Mouse (Mus musculus) midbrain, embryonic 13.5 days (tissue): ENCODE data around the gene Rad52. TPM values are rescaled to one million over a fixed set of nuclear protein-coding genes. Genes with fewer than 3 reads are reported as not detected.

Experiments used
- ATAC-seq: fragments of 200-750 bp; cut with Nextera tagmentation; 2 replicates; pipeline ENCODE4 v1.8.0; 2017; ENCODE audit warnings: mild to moderate bottlenecking, moderate TSS enrichment, moderate library complexity
- H3K27ac ChIP-seq: fragments of 300-500 bp; sonication (generic); 2 replicates; pipeline ENCODE4 v1.5.1; 2015; ENCODE audit warnings: inconsistent platforms, mild to moderate bottlenecking, moderate library complexity
- H3K27me3 ChIP-seq: fragments of 300-500 bp; sonication (generic); 2 replicates; pipeline ENCODE4 v1.6.1; 2015; ENCODE audit warnings: mild to moderate bottlenecking, inconsistent platforms
- H3K36me3 ChIP-seq: fragments of 300-500 bp; sonication (generic); 2 replicates; pipeline ENCODE4 v1.6.1; 2015; ENCODE audit warnings: mild to moderate bottlenecking, inconsistent platforms
- H3K4me1 ChIP-seq: fragments of 300-500 bp; sonication (generic); replicated peaks from 2 replicates; pipeline ENCODE4 v1.6.1; 2015; ENCODE audit warnings: inconsistent platforms
- H3K4me2 ChIP-seq: fragments of 300-500 bp; sonication (generic); replicated peaks from 2 replicates; pipeline ENCODE4 v1.6.1; 2015; ENCODE audit warnings: moderate library complexity, mild to moderate bottlenecking, inconsistent platforms
- H3K4me3 ChIP-seq: fragments of 300-500 bp; sonication (generic); replicated peaks from 2 replicates; pipeline ENCODE4 v1.5.1; 2015; ENCODE audit warnings: mild to moderate bottlenecking, inconsistent platforms
- H3K9ac ChIP-seq: fragments of 300-500 bp; sonication (generic); replicated peaks from 2 replicates; pipeline ENCODE4 v1.6.1; 2015; ENCODE audit warnings: mild to moderate bottlenecking, inconsistent platforms
- H3K9me3 ChIP-seq: fragments of 300-500 bp; sonication (generic); 2 replicates; pipeline ENCODE4 v1.6.1; 2016; ENCODE audit warnings: mild to moderate bottlenecking, inconsistent platforms
- WGBS: fragments of 180-500 bp; shearing (Covaris S2); methylation state at CpG from one replicate; pipeline ENCODE4 v1.1.7; 2015; 5-methylcytosine and 5-hydroxymethylcytosine counted together
- polyA plus RNA-seq: library from polyadenylated mRNA; unstranded; fragments of >200 nt; fragmentation: Nextera tagmentation; extraction: Ambion mirVana; gene quantifications from 2 replicates; pipeline ENCODE4 v1.2.1, GENCODE M21; 2015

Rad52 gene
- polyA plus RNA-seq, 1 experiment from 2014 or later = 28.9 TPM

DNA sequence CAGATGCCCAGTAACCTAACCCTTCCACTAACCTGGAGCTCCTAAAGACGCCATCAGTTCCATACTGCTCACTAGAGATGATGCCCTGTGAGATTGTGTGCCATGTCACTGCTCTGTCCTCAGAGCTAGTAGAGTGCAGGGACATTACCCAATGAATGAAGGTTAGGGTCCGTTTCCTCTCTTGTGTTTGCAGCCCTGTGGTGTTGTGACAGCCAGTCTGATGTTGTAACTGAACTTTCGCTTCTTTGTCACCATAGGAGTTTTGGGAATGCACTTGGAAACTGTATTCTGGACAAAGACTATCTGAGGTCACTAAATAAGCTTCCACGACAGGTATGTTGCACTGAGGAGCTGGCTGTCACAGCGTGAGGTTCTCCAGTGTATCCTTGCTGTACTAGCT, 13.2 kb downstream of the Rad52 start:
- no peak overlapping the region for H3K4me3 ChIP-seq
- ATAC-seq = no peak
- peaks cover 83% of the 10 kb centered on the region for H3K36me3 ChIP-seq
- no peaks in the 10 kb centered on the region for H3K27me3 ChIP-seq
- no peak overlapping the region for H3K27ac ChIP-seq
- no peak overlapping the region for H3K9ac ChIP-seq
- WGBS = 94% methylated on average over 5 of the region's 5 CpGs
- H3K4me2 ChIP-seq = no peak overlapping the region
- H3K4me1 ChIP-seq = no peaks in the 10 kb centered on the region
- no peaks in the 10 kb centered on the region for H3K9me3 ChIP-seq

GRCm38 (mm10) chr6:119918561-119919181, 16.2 kb downstream of the Rad52 start:
- Histone ChIP-seq H3K4me2 (no peak overlapping the region), H3K27me3 (no peaks in the 10 kb centered on the region), H3K9ac (no peak overlapping the region), H3K27ac (no peak overlapping the region), H3K9me3 (no peaks in the 10 kb centered on the region), H3K36me3 (peaks cover 86% of the 10 kb centered on the region), H3K4me1 (no peaks in the 10 kb centered on the region), H3K4me3 (no peak overlapping the region)
- 91% methylated on average over 16 of the region's 16 CpGs for WGBS
- ATAC-seq = no peak

DNA sequence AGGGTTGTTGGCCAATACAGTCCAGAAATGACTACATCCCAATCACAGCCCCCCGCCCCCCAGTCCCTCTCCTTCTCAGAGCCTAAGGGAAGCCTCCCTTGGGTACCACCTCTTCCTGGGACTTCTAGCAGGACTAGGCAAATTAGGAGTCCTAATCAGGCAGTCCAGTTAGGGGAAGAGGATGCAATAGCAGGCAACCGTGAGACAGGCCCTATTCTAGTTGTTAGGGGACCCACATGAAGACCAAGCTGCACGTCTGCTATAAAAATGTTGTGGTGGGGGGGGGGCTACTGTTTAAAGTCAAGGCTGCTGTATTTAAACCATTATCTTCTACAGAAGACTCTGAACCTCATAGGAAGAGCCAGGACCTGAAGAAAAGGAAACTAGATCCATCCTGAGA, 19.6 kb downstream of the Rad52 start:
- 91% methylated on average over 3 of the region's 3 CpGs for WGBS
- Histone ChIP-seq H3K36me3 (peaks cover 88% of the 10 kb centered on the region), H3K9me3 (no peaks in the 10 kb centered on the region), H3K4me2 (no peak overlapping the region), H3K4me3 (no peak overlapping the region), H3K9ac (no peak overlapping the region), H3K27me3 (no peaks in the 10 kb centered on the region), H3K27ac (no peak overlapping the region), H3K4me1 (no peaks in the 10 kb centered on the region)
- ATAC-seq = no peak

- Histone ChIP-seq H3K9me3 (no peaks in the 10 kb centered on the region), H3K27me3 (no peaks in the 10 kb centered on the region), H3K9ac (no peak overlapping the region), H3K4me2 (no peak overlapping the region), H3K36me3 (peaks cover 88% of the 10 kb centered on the region), H3K4me1 (no peaks in the 10 kb centered on the region), H3K4me3 (no peak overlapping the region), H3K27ac (no peak overlapping the region)
- 93% methylated on average over 4 of the region's 4 CpGs for WGBS
- ATAC-seq = no peak
Measured at GRCm38 (mm10) chr6:119922544-119922943, 20.0 kb downstream of the Rad52 start.

DNA sequence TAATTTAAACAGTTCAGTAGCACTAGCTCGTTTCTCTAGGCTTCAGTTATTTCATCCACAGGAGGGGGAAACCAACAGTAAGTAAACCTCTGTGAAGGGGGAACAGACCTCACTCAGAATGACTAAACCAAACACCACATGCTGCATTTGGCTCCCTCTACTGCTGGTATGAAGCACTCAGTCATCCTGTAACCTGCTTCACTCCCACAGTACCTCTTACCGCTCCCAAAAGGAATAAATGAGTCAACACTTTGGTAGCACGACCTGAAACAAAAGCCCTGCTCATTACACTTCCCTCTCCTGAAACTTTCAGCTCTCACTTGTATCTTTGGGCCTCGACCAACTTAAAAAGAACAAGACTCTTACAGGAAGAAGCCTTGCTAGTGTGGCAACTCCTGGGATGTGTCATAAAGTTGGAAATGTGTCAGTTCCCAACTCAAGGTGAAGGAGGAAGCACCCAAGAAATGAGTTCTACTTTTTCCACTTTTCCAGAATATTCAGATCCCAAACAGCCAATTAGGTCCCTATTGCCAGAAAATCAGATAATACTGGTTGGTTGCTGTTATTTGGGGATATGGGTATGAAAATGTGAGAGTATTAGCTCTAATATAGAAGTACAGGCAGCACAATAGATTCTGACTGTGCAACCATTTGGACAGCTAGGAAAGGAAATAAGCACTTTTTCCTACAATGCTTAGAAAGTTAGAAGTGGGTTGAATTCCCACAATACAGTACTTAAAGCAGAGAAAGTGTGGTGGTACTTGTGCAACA, 21.9 kb downstream of the Rad52 start:
- peaks cover 89% of the 10 kb centered on the region for H3K36me3 ChIP-seq
- ATAC-seq = no peak
- 52% methylated on average over 4 of the region's 4 CpGs for WGBS

More for the DNA sequence above, 21.9 kb downstream of the Rad52 start:
- Histone ChIP-seq H3K4me3 (no peak overlapping the region), H3K27ac (no peak overlapping the region), H3K27me3 (no peaks in the 10 kb centered on the region), H3K9me3 (no peaks in the 10 kb centered on the region), H3K9ac (no peak overlapping the region), H3K4me1 (no peaks in the 10 kb centered on the region), H3K4me2 (no peak overlapping the region)

Other genes with a start within 250 kb of the Rad52 start
- 39.9 and 40.5 TPM in 2 replicates for gene Erc1, start 54.5 kb upstream of the Rad52 start, polyA plus RNA-seq
- gene Wnk1, start 136.0 kb downstream of the Rad52 start, polyA plus RNA-seq = 57.9 and 58.3 TPM in 2 replicates
- not detected in 2 replicates for gene Ninj2, start 190.7 kb downstream of the Rad52 start, polyA plus RNA-seq